Mouse (Mus musculus): ENCODE measurements around the gene Ipo9. TPM values are rescaled to one million over a fixed set of nuclear protein-coding genes. Genes with fewer than 3 reads are reported as not detected.
A peak's percentile ranks its signal among the peaks of the same experiment; 100 is the strongest.

Ipo9 gene
- polyA plus RNA-seq (2016; fragmentation: Nextera tagmentation; extraction: Ambion mirVana), result 195 and 209 TPM in 2 replicates

DNA sequence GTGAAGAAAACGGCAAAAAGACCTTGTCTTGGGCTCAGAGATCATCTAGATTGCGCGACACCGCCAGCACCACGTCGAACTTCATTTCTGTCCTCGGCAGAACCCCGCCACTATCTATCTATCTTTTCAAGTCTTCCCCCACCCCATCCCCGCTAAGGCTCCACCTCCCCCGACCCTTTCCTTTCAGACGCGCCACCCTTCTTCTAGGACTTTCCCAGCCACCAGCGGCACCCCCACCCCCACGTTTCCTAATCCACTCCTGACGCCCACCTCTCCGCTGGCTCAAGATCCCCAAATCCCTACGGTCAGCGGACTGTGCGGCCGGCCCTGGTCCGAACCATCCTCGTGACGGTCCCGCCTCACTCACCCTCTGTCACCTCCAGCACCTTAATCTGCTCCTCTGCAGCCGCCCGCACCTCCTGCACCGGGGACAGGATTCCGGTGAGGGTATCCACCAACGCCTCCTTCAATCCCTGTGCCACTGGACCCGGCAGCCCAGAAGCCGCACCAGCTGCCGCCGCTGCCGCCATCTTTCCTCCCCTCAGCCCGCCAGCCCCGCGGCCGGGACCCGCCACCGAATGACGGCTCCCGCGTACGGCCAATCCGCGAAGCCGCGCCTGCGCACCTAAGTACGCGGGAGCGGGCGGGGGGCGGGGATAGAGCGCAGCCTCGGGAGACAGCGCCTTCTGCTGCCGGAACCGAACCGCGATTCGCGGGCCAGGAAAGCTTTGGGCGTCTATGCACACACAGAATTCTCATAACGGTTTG, at the start of gene Ipo9:
Ipo9 (minus strand) TSS at position 599 of the 768 bp plus-strand sequence.
- Histone ChIP-seq H3K27ac (peak within 1 kb of the TSS; percentile 98), H3K4me1 (peaks cover 54% of the 10 kb centered on the region), H3K9me3 (replicated peaks) (no peaks in the 10 kb centered on the region), H3K4me3 (peak within 1 kb of the TSS; percentile 99), H3K36me3 (peaks cover 31% of the 10 kb centered on the region), H3K27me3 (ENCODE audit: low read depth, poor library complexity, severe bottlenecking) (no peaks in the 10 kb centered on the region)
- under 1% methylated on average over 65 of the region's 65 CpGs for WGBS
- DNase-seq (ENCODE audit: low spot score), result peak; percentile 94

DNA sequence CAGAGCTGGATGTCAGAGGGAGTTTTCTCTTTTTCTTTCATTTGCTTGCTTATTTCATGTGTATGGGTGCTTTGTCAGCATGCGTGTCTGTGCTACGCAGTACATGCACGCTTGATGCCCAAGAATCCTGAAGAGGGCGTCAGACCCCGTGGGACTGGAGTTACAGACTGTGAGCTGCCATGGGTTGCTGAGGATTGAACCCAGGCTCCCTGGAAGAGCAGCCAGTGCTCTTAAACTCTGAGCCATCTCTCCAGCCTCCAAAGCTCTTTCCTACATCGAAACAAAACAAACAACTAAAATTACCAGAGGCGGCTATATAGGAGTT, 45.2 kb upstream of the Ipo9 start:
- H3K4me3 ChIP-seq, result no peak overlapping the region
- no peaks in the 10 kb centered on the region for H3K9me3 ChIP-seq (replicated peaks)
- 91% methylated on average over 7 of the region's 7 CpGs for WGBS
- H3K27ac ChIP-seq, result peak overlapping the region; percentile 44
- peaks cover 30% of the 10 kb centered on the region for H3K36me3 ChIP-seq
- no peaks in the 10 kb centered on the region for H3K27me3 ChIP-seq (ENCODE audit: low read depth, poor library complexity, severe bottlenecking)
- DNase-seq (ENCODE audit: low spot score), result no peak
- peaks cover 22% of the 10 kb centered on the region for H3K4me1 ChIP-seq

DNA sequence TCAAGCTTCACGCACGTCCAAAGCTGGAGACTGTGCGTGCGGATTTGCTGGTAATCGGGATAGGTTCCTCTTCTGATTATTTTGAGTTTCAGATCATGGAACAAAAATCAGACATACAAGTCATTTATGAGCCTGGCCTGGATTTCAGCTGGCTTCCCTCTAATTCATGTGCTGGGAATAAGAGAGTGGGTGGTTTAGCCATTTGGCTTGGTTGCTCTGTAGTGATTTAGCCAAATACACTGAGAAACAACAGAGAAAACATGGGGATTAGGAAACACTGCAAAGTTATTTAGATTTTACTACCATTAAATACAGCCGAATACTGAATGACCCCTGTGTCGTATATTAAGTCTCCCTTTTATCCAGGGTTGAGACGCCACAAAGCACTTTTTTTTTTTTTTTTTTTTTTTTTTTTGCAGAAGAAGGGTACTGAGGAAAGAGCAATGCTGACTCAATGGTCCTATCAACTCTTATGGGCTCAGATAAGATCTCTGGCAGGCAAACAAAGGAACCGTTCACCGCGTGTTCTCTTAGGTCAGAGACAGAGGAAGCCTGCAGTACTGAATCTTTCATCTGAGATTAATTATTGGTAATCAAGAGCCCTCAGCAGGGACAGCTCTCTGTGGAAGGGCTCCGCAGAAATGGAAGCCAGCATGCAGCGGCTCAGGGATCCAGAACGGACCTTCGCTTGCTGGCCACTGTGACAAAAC, 44.7 kb upstream of the Ipo9 start:
- no peaks in the 10 kb centered on the region for H3K9me3 ChIP-seq (replicated peaks)
- WGBS, result 66% methylated on average over 15 of the region's 15 CpGs
- DNase-seq (ENCODE audit: low spot score), result no peak
- peak overlapping the region; percentile 44; the same call in 1 of the 2 replicates for H3K27ac ChIP-seq
- H3K27me3 ChIP-seq (ENCODE audit: low read depth, poor library complexity, severe bottlenecking), result no peaks in the 10 kb centered on the region
- no peak overlapping the region for H3K4me3 ChIP-seq
- peaks cover 35% of the 10 kb centered on the region for H3K36me3 ChIP-seq
- H3K4me1 ChIP-seq, result peaks cover 22% of the 10 kb centered on the region

- 80% methylated on average over 5 of the region's 5 CpGs for WGBS
- peaks cover 17% of the 10 kb centered on the region for H3K4me1 ChIP-seq
- no peaks in the 10 kb centered on the region for H3K9me3 ChIP-seq (replicated peaks)
- no peak overlapping the region for H3K4me3 ChIP-seq
- H3K27me3 ChIP-seq (ENCODE audit: low read depth, poor library complexity, severe bottlenecking), result no peaks in the 10 kb centered on the region
- DNase-seq (ENCODE audit: low spot score), result no peak
- peaks cover 49% of the 10 kb centered on the region for H3K36me3 ChIP-seq
- H3K27ac ChIP-seq, result no peak overlapping the region
Measured at GRCm38 (mm10) chr1:135472536-135472935, 42.2 kb upstream of the Ipo9 start.

GRCm38 (mm10) chr1:135471742-135472141, 41.4 kb upstream of the Ipo9 start:
- 89% methylated on average over 5 of the region's 5 CpGs for WGBS
- Histone ChIP-seq H3K36me3 (peaks cover 55% of the 10 kb centered on the region), H3K9me3 (replicated peaks) (no peaks in the 10 kb centered on the region), H3K4me1 (peaks cover 17% of the 10 kb centered on the region), H3K27me3 (ENCODE audit: low read depth, poor library complexity, severe bottlenecking) (no peaks in the 10 kb centered on the region), H3K4me3 (no peak overlapping the region), H3K27ac (no peak overlapping the region)
- no peak for DNase-seq (ENCODE audit: low spot score)

DNA sequence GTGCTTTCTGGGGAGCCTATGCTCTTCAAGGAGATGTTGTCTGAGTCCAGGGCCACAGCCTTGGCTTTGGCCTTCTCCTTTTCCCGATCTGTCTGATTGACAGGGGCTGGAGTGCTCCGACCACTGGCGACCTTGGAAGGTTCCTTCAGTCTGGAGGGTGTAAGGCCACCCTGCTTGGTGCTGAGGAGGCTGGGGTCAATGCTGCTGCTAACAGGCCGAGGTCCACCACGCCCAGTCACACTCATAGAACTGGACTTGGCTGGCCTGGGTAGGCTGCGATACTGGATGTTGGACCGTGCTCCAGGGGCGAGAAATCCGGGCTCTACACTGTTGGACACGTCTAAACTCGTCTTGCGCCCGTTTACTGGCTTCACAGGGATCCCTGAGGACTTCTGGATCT, 40.2 kb upstream of the Ipo9 start:
- Histone ChIP-seq H3K4me1 (peaks cover 14% of the 10 kb centered on the region), H3K36me3 (peaks cover 67% of the 10 kb centered on the region), H3K9me3 (replicated peaks) (no peaks in the 10 kb centered on the region), H3K4me3 (no peak overlapping the region), H3K27ac (no peak overlapping the region), H3K27me3 (ENCODE audit: low read depth, poor library complexity, severe bottlenecking) (no peaks in the 10 kb centered on the region)
- WGBS, result 92% methylated on average over 13 of the region's 13 CpGs
- DNase-seq (ENCODE audit: low spot score), result no peak

DNA sequence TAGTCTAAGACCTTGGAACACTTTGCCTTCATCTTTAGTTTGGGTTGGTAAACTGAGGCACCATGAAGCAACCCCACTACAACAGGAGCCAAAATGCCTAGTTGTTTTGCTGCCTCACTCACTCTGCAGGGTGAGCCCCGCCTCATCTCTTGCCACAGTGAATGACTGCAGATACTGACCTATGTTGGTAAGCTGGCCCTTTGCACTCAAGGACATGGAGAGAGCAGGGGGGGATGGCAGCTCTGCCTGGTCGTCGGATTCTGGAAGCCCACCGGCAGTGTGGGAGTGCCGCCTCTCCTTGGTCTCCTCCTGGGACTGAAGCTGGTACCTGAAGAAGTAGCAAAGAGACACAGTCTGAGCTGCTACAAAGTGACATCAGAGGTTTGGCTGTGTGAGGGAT, 37.2 kb upstream of the Ipo9 start:
- Histone ChIP-seq H3K9me3 (replicated peaks) (no peaks in the 10 kb centered on the region), H3K36me3 (peaks cover 95% of the 10 kb centered on the region), H3K27ac (no peak overlapping the region), H3K27me3 (ENCODE audit: low read depth, poor library complexity, severe bottlenecking) (no peaks in the 10 kb centered on the region), H3K4me1 (peaks cover 13% of the 10 kb centered on the region; the same call in 1 of the 2 replicates), H3K4me3 (no peak overlapping the region)
- WGBS, result 93% methylated on average over 5 of the region's 5 CpGs
- no peak for DNase-seq (ENCODE audit: low spot score)

DNA sequence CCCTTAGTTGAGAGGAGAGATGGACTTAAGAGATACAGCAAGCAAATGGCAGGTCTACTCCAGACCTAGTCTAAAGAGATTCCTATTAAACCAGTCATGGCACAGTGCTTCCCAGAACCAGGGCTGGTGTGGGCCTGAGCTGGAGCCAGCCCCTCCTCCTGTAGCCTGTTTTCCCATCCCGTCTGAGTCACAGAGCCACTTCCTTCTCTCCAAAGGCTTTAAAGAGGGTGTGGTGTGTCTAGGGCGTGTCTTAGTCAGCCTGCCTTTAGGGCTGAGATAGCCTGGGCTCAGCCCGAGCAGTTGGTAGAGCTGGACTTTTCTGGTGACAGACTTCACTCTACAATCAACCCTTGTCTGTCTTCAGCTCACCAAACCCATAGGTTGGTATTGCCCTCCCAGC, 36.6 kb upstream of the Ipo9 start:
- Histone ChIP-seq H3K36me3 (peaks cover 95% of the 10 kb centered on the region), H3K4me3 (no peak overlapping the region), H3K27me3 (ENCODE audit: low read depth, poor library complexity, severe bottlenecking) (no peaks in the 10 kb centered on the region), H3K9me3 (replicated peaks) (no peaks in the 10 kb centered on the region), H3K27ac (no peak overlapping the region), H3K4me1 (peaks cover 12% of the 10 kb centered on the region; the same call in 1 of the 2 replicates)
- 67% methylated on average over 3 of the region's 3 CpGs for WGBS
- no peak for DNase-seq (ENCODE audit: low spot score)

GRCm38 (mm10) chr1:135465734-135466133, 35.4 kb upstream of the Ipo9 start:
- WGBS, result 94% methylated on average over 19 of the region's 19 CpGs
- Histone ChIP-seq H3K27ac (peak overlapping the region; percentile 23; the same call in 1 of the 2 replicates), H3K4me1 (peaks cover 12% of the 10 kb centered on the region; the same call in 1 of the 2 replicates), H3K36me3 (peaks cover 86% of the 10 kb centered on the region), H3K9me3 (replicated peaks) (no peaks in the 10 kb centered on the region), H3K4me3 (no peak overlapping the region), H3K27me3 (ENCODE audit: low read depth, poor library complexity, severe bottlenecking) (no peaks in the 10 kb centered on the region)
- no peak for DNase-seq (ENCODE audit: low spot score)

DNA sequence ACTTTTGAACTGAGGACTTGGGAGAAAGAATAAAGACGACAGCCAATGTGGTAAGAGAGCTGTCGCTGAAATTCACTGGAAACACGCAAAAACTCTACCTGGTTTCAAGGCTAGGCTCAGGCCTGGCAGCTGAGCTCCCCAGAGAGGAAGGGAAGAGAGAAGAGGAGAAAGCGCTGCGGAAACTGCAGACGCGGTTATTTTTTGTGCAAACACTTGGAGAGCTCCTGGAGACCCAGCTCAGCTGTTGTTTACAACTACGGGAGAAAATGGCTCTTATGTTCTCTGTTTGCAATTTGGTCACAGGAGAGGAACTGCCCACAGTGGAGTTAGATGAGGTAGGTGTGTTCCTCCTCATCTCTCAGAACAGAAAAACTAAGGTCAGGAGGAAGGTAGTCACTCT, 32.4 kb upstream of the Ipo9 start:
- no peak for DNase-seq (ENCODE audit: low spot score)

DNA sequence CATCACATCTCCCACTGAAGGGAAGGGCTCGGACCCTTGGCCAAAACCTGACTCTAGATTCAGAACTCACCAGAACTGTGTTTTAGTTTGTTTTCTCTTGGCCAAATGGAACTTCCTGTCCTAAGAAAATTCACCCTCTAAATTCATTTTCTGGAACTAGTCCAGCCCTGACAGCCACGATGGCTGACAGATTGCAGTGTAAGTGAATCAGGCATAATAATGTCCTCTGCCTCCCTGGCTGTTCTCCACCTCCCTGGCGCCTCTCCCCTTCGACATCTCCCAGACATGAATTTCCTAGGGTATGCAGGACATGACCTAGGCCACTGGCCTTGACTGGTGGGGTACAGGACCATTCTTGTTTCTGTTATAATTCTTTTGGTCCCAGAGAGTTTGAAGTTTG, 32.0 kb upstream of the Ipo9 start:
- no peak overlapping the region for H3K27ac ChIP-seq
- 87% methylated on average over 4 of the region's 4 CpGs for WGBS
- no peak overlapping the region for H3K4me3 ChIP-seq
- peaks cover 12% of the 10 kb centered on the region; the same call in 1 of the 2 replicates for H3K4me1 ChIP-seq
- H3K27me3 ChIP-seq (ENCODE audit: low read depth, poor library complexity, severe bottlenecking), result no peaks in the 10 kb centered on the region
- peaks cover 89% of the 10 kb centered on the region for H3K36me3 ChIP-seq
- DNase-seq (ENCODE audit: low spot score), result no peak
- no peaks in the 10 kb centered on the region for H3K9me3 ChIP-seq (replicated peaks)

More for the DNA sequence above, 32.4 kb upstream of the Ipo9 start:
- peaks cover 90% of the 10 kb centered on the region for H3K36me3 ChIP-seq
- H3K4me1 ChIP-seq, result peaks cover 12% of the 10 kb centered on the region; the same call in 1 of the 2 replicates
- no peaks in the 10 kb centered on the region for H3K27me3 ChIP-seq (ENCODE audit: low read depth, poor library complexity, severe bottlenecking)
- H3K27ac ChIP-seq, result no peak overlapping the region
- no peaks in the 10 kb centered on the region for H3K9me3 ChIP-seq (replicated peaks)
- no peak overlapping the region for H3K4me3 ChIP-seq
- 93% methylated on average over 8 of the region's 8 CpGs for WGBS

DNA sequence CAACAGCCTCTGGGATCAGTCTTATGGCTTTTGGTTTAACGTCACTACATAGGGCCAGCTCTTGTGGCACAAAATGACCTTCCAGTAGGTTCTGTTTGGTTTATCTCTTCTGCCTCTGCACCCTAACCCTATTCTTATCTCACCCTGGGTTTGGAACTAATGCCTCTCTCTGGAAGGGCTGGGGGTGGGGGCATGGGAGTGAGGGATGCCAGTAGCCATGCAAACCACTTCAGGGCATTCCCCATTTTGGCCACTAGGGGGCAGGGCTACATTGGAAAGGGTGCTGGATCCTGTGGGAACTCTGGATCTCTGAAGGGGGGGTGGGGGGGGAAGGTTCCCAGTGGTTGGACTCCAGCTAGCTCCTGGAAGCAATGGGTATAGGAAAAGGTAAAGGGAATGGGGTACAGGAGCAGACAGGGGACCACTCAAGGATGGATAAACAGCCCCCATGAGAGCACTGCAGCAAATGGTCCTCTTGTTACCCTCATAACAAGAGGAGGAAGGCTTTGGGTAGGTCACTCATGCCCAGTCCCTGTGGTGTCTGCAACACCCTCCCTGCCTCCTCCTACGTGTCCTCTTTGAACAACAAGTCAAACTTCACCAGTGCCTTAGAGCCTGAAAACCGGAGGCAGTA, 30.9 kb upstream of the Ipo9 start:
- Histone ChIP-seq H3K4me1 (peaks cover 12% of the 10 kb centered on the region; the same call in 1 of the 2 replicates), H3K36me3 (peaks cover 89% of the 10 kb centered on the region), H3K9me3 (replicated peaks) (no peaks in the 10 kb centered on the region), H3K4me3 (no peak overlapping the region), H3K27me3 (ENCODE audit: low read depth, poor library complexity, severe bottlenecking) (no peaks in the 10 kb centered on the region), H3K27ac (no peak overlapping the region)
- 74% methylated on average over 3 of the region's 3 CpGs for WGBS
- DNase-seq (ENCODE audit: low spot score), result peak; percentile 85

- Histone ChIP-seq H3K27ac (no peak overlapping the region), H3K9me3 (replicated peaks) (no peaks in the 10 kb centered on the region), H3K4me3 (no peak overlapping the region), H3K27me3 (ENCODE audit: low read depth, poor library complexity, severe bottlenecking) (no peaks in the 10 kb centered on the region), H3K36me3 (peaks cover 89% of the 10 kb centered on the region), H3K4me1 (peaks cover 12% of the 10 kb centered on the region; the same call in 1 of the 2 replicates)
- no peak for DNase-seq (ENCODE audit: low spot score)
- 95% methylated on average over 16 of the region's 16 CpGs for WGBS
Measured at GRCm38 (mm10) chr1:135460521-135460920, 30.2 kb upstream of the Ipo9 start.

All from limb, embryonic 10.5 days (tissue).